Mouse (Mus musculus): ENCODE results near the gene AI481877. TPM values are rescaled to one million over a fixed set of nuclear protein-coding genes. Genes with fewer than 3 reads are reported as not detected.

Gene AI481877
- total RNA-seq, 2 experiments from 2014 or later = not detected

DNA sequence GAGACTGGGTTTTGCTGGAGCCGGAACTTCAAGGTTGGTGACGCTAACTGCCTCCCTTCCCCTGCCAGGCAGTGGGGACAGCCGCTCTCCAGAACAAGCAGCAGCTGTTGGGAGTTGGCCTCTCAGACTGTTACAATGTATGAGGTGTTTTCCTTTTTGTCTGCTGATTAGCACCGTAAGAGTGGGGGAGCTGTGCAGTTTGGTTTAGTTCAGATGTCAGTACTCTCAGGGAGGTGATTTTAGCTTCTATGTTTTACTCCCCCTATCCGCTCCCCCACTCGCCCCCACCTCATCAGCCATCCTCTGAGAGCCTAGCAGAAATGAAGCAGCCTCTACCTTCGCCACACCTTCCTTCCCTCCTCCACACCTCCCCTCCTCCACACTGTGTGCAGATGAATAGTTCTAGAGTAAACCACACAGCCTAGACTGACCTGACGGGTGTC is 143.5 kb downstream of the AI481877 start:
- intact Hi-C loops (cut with DNase I) = loop anchor here (10.0 kb wide), 1 partner anchor 730 kb away; no protein-coding TSS in a partner anchor
- no peak for DNase-seq (ENCODE audit: low spot score)

DNA sequence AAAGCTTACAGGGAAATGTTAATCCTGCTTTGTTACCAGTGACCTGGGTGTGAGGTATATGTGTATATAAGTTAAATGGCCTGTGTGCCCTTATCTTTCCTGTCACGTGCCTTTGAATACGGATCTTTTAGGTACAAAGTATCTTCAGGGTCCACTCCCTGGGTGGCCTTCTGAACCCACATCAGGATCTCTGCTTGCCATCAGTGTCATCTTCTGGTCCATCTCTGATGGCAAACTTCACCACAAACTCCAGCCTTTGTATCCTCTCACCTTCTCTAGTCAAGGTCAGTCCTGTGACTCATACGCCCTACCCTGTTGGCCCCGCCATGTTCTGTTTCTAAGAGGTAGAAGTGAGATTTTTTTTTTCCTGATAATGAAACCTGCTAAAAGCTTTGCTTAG is 144.0 kb downstream of the AI481877 start, which contains the start of gene Dnajc25:
Gene Dnajc25 (plus strand): TSS at position 301 of the 400 bp plus-strand sequence.
- intact Hi-C loops (cut with DNase I) = loop anchor here (10.0 kb wide), 1 partner anchor 730 kb away; no protein-coding TSS in a partner anchor
- no peak for DNase-seq (ENCODE audit: low spot score)

Other genes starting within 250 kb of the AI481877 start
- 100 to 1,000 TPM; 188 to 190 TPM for gene Ecpas, start 226.2 kb downstream of the AI481877 start, total RNA-seq (2021)
- gene Zkscan16, start 195.4 kb downstream of the AI481877 start, total RNA-seq (2021) = not detected
- gene Ptgr1, start 151.9 kb downstream of the AI481877 start, total RNA-seq (2021) = 1 to 10 TPM; 4.2 to 4.7 TPM
- 10 to 100 TPM; 17.6 to 18.2 TPM for gene Dnajc25, start 143.9 kb downstream of the AI481877 start, total RNA-seq (2021)
- 1 to 10 TPM; 4.8 to 7.4 TPM for gene Gm20503, start 135.8 kb downstream of the AI481877 start, total RNA-seq (2021)
- 10 to 100 TPM; 15.8 to 18.7 TPM for gene Gng10, start 103.9 kb downstream of the AI481877 start, total RNA-seq (2021)
- gene Ugcg, start 50.3 kb upstream of the AI481877 start, total RNA-seq (2021) = 10 to 100 TPM; 14.4 to 15.1 TPM

All from heart, postnatal 25 days (tissue).